Mouse (Mus musculus) CD4-positive, CD25-positive, alpha-beta regulatory T cell, adult 2 months (primary cell): ENCODE data around the gene Slco2a1.

Experiments used
- DNase-seq: peaks from one replicate; pipeline ENCODE4 v3.0.0-alpha.2; 2012; ENCODE audit warnings: low read depth, low spot score

Slco2a1 gene

DNA sequence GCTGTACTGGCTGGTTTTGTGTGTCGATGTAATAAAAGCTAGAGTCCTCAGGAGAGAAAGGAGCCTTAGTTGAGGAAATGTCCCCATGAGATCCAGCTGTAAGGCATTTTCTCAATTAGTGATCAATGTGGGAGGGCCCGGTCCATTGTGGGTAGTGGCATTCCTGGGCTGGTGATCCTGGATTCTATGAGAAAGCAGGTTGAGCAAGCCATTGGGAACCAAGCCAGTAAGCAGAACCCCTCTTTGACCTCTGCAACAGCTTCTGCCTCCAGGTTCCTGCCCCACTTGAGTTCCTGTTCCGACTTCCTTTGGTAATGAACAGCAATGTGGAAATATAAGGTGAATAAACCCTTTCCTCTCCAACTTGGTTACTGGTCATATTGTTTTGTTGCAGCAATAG is 6.1 kb upstream of the Slco2a1 start:
- DNase-seq, result no peak

DNA sequence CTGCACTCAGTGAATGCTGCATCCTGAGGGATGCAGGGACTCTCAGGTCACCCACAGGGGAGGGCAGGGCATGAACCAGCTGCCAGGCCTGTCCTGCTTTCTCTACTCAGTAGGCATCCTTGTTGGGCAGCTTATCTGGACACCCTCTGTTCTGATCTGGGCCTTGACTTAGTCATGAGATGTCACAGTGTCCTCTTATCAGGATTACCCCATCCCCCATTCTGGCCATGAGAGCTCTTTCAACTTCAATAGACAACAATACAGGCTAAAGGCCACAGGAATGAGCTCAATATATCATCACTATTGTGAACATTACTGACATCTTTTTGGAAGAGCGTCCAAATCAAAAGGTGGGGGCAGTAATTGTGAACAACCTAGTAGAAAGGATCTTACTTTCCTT is 3.4 kb upstream of the Slco2a1 start:
- no peak for DNase-seq

DNA sequence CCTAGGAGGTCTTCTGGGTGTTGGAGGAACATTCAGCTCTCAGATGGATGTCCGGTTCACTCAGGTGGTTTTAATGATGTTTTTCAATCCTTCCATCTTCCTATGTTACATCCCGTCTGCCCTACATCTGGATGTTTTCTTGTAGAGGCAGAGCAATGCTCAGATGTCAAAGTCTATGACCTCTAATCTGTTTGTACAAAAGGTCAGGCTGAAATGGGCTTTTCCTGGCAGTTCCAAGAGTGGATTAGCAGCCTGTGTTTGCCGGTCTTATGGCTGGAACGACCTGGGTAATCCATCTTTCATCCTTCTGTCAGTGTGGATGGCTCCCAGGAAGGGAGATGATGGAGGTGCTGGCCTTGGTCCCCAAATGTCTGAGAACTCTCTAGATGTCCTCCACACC is 2.6 kb upstream of the Slco2a1 start:
- no peak for DNase-seq

DNA sequence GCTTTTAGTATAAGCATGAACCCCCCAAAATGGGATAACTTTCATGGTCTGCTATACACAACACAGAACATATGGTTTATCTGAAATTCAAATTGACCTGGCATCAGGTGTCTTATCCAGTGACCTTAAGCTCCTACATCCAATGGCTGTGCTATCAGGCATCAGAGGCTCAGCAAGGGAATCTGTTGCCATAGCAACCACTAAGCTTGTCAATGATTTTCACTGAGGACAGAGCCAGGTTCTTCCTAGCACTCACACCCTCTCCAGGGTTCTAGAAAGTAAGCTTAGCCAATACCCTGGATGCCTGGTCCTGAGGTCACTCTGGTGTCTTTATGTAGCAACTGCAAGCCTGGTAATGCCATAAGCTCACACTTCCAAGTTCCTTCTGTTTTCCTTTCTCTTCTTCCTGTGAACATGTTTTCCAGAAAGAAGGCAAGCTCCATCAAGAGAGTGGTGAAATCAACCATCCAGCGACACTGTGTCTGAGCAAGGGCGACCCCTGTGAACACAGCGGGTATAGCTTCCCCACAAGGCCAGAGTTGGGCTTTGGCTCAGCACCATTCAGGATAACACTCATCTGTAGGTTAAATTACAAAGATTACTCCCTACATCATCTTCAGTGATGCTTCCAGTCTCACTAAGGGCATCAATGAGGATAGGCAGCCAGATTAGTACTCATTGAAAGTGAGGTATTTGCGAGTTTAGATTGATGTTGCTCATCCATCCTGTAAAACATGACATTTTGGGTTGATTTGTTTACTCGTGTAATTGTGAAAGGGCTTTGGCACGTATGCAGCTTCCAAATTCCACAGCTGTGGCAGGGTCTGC is 2.0 kb downstream of the Slco2a1 start:
- no peak for DNase-seq

GRCm38 (mm10) chr9:102991134-102991406 is 2.6 kb downstream of the Slco2a1 start:
- DNase-seq, result no peak

DNA sequence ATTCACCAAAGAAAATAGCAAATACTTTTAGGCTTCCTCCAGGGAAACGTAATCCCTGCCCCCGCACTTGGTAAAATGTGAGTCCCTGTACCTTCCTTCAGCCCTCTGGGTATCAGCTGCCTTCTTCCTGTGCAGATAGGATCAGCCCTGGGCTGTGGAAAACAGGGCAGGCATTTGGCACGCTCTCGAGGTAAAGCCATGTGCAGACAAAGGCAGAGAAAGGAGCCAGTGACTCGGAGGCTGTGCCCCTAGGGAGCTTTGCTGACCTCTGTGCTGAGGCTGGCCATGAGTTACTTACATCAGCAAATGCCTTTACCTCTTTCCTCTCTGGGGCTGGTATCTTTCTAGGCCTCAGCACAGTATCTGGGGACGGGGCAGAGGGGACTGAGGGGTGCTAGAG is 4.4 kb downstream of the Slco2a1 start:
- DNase-seq, result no peak

DNA sequence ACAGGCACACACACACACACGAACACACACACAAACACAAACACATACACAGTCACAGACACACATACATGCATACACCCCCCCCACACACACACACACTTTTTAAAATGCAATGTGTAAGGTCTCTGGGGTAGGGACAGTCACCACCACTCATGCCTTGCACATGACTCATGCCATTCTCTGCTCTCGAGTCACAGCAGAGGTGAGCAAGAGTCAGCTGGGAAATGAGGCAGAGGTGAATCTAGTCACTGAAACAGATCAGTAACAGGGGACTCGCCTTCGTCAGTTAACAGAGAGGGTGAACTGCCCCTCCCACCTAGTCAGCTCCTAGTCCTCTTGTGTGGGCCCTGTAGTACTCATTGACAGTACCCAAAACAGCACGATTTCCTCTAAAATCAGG is 5.3 kb downstream of the Slco2a1 start:
- DNase-seq, result no peak

DNA sequence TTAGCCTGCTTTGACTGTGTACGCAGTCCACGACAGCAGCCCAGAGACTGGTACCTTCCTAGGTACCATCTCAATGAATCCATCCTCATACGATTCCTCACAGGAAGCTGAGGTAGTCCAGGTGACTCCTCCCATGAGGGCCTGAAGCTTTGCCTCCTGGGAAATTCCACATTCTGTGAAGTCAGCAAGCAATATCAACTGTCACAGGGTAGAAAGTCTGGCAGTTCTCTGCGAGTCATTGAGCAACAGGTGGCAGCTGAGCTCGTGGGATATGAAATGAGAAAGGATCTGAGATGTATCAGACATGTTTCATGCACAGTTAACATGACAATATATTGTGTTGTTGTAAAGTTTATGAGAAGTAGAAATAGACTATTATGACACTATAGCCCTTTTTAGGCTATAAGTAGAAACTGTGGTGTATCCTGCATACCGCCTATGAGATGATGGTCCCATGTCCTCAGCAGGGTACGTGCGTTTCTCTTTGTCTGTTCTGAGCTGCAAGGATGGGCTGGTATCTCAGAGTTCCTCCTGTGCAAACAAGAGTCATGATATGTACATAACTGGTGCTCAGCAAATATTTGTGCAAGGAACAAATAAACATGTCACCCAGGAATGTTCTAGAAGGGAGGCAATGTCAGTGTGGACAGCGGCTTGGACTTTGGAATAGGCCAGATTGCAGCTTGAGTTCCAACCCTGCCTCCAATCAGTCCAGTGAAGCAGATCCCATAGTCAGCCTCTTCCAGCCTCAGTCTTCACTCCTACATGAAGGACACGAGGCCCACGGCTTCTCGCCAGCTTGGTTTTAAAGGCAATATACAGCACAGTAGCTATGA is 7.5 kb downstream of the Slco2a1 start:
- no peak for DNase-seq

GRCm38 (mm10) chr9:103000384-103000783 is 11.9 kb downstream of the Slco2a1 start:
- no peak for DNase-seq

- no peak for DNase-seq
Measured at GRCm38 (mm10) chr9:103004343-103004742, 15.8 kb downstream of the Slco2a1 start.

DNA sequence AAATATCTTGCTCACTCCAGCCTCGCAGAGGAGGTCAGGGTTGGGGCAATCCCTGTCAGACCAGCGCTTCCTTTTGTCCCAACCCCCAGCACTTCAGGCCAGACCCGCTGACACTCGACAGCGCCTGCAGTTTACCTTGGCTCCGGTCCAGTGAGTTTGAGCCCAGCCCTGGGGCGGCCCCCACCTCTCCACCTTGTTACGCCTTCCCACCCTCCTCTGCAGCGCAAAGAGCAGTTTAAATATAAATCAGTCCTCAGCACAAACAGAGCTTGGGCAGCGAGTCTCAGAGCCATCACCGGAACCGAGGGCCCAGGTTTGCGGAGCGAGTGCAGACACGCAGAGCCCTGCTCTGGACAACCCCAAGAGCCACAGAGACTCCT is 19.2 kb downstream of the Slco2a1 start:
- DNase-seq, result no peak

GRCm38 (mm10) chr9:103008079-103008855 is 19.8 kb downstream of the Slco2a1 start:
- no peak for DNase-seq

DNA sequence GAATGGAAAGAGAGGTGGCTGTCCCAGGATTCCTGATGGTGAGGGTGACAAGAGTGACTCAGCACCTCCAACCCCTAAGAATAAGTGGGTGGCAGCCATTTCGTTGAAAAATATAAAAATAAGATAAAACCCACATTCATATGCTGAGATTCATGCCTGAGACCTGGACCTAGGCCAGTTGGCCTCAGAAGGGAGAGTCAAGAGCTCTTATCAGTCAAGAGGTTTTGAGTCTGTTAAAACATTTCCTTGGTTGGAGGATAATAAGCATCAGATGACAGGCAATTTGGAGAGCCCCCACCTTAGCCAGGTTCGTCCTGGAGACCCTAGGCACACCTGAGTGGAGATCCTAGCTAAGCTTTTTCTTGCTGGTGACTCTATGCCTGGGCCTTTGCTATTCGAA is 21.6 kb downstream of the Slco2a1 start:
- DNase-seq, result no peak

- DNase-seq, result peak; percentile 41
Measured at GRCm38 (mm10) chr9:103013366-103013765, 24.9 kb downstream of the Slco2a1 start.

DNA sequence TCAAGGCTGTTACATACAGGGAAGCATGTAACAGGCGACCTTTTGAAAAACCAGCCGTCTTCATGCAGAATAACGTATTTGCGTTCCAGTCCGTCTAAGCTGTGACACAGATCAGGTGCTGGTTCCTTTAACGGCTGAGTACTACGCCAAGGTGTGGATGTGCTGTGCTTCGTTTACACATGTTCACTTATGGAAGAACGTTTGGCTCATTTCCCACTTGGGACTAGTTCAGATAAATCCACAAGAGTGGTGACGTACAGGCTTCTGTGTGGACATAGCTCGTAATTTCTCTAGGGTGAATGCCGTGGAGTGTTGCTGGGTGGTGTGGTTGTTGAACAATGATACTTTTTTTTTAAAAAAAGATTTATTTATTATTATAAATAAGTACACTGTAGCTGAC is 26.2 kb downstream of the Slco2a1 start:
- DNase-seq, result no peak

GRCm38 (mm10) chr9:103024116-103024515 is 35.6 kb downstream of the Slco2a1 start:
- DNase-seq, result no peak

- no peak for DNase-seq
Measured at GRCm38 (mm10) chr9:103027150-103027889, 38.8 kb downstream of the Slco2a1 start.

- DNase-seq, result no peak
Measured at GRCm38 (mm10) chr9:103029012-103029411, 40.5 kb downstream of the Slco2a1 start.

DNA sequence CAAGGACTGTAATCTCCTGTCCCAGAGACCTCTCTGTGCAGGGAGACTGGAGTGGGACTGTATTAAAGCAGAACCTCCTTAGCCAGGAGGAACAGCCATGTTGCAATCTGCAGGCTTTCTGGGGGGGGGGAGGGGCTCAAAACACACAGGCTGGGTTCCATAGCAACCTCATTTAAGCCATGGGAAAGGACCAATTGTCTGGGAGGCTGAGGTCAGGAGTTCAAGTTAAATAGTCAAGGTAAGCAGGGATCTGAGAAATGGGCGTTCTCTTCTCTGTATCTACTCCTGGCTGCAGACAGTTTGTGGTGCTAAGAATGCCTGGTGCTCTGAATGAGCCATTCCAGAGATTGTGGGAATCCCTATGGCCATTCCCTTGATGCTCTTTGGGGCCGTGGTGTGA is 41.5 kb downstream of the Slco2a1 start:
- no peak for DNase-seq

GRCm38 (mm10) chr9:103031211-103031610 is 42.7 kb downstream of the Slco2a1 start:
- DNase-seq, result no peak

DNA sequence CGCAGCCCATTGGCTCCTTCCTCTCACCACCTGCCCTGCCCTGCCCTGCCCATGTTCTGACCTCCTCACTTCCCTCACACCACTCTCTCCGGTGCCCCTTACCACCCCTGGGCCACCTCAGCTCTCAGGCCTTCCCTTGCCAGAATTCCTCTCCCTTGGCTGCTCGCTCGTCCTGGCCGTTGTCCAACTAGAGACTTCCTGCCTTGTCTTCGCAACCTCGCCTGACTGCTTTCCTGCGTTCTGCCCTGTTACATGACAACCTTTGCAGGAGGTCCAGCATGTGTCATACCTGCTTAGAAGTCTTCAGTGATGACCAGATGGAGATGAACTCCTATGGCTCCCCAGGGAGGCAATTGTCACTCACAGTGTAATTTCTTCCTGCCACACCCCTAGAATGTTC is 43.7 kb downstream of the Slco2a1 start:
- no peak for DNase-seq

GRCm38 (mm10) chr9:103033381-103033780 is 44.9 kb downstream of the Slco2a1 start:
- no peak for DNase-seq
